Mouse (Mus musculus): Measurements from ENCODE around the gene Adora2a. TPM values are rescaled to one million over a fixed set of nuclear protein-coding genes. Genes with fewer than 3 reads are reported as not detected.

Gene Adora2a
- total RNA-seq, 2 experiments from 2014 or later = 2.4 to 2.7 TPM

DNA sequence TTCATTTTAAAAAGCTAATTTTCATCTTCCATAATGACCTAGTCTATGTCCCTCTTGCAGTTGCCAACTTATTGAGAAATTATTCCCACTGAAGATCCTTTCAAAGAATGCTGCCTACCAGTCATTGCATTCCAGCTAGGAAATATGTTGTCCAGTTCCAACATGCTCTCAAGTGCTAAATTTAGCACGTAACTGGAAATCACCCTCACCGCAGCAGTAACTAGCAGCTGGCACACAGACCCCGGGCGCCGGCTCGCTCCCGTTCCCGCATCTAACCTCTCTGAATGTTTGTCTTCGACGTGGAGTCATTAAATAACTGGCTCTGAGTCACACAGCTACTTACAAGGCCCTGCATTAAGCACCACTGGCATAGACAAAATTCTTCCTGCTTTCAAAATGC is 62.0 kb downstream of the Adora2a start:
- no peak overlapping the region for H3K4me3 ChIP-seq
- no peak for TF ChIP-seq CTCF (conservative IDR thresholded peaks at IDR 0.05)
- H3K27ac ChIP-seq = no peak overlapping the region
- DNase-seq (ENCODE audit: low spot score in 2 of 2) = no peak

Other genes with a start within 250 kb of the Adora2a start
- 10 to 100 TPM; 43.4 to 48.3 TPM for gene Specc1l, start 104.8 kb upstream of the Adora2a start, total RNA-seq (2021)
- gene Upb1, start 84.2 kb downstream of the Adora2a start, total RNA-seq (2021) = under 1 TPM in 1 of 2 experiments, not detected in 1; 0.31 TPM
- gene Snrpd3, start 200.7 kb downstream of the Adora2a start, total RNA-seq (2021) = 10 to 100 TPM; 69.8 to 76.6 TPM
- 10 to 100 TPM; 14.5 to 16.0 TPM for gene Gucd1, start 201.1 kb downstream of the Adora2a start, total RNA-seq (2021)
- 10 to 100 TPM in 1 of 2 experiments, 1 to 10 TPM in 1; 9.7 to 12.0 TPM for gene Lrrc75b, start 243.5 kb downstream of the Adora2a start, total RNA-seq (2021)
- gene Ggt1, start 244.7 kb downstream of the Adora2a start, total RNA-seq (2021) = 1 to 10 TPM; 2.7 to 4.5 TPM

Data from layer of hippocampus, adult 2 months (tissue).